Mouse (Mus musculus) kidney, adult 18-20 months (tissue): ENCODE results near the gene a.
"Not testable (repeated sequence)": the region's sequence is repeated elsewhere in the genome, so short reads cannot be mapped to it uniquely, and the experiment has no call there.

Experiments
- DNase-seq: peaks from one replicate; pipeline ENCODE4 v3.0.0; 2021

Gene a

GRCm38 (mm10) chr2:154928298-154928697, 137.1 kb downstream of the a start:
- DNase-seq, result no peak

DNA sequence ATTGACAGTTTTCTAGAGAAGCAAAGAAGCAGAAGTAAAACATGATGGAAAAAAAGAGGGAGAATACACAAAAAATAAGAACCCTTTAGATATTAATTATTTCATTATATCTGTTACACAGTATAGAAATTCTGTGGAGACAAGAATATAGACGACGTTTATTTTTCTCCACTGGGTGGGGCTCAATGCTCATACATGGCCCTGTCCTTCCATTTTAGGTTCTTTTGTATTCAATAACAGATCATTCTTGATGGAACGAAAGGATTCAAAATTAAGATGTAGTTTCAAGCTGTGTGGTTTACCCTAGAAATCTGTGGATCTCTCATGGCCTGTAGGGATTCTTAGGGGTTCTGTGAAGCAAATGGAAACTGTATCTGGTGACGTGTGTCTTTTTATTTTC, 142.7 kb downstream of the a start:
- DNase-seq, result no peak

DNA sequence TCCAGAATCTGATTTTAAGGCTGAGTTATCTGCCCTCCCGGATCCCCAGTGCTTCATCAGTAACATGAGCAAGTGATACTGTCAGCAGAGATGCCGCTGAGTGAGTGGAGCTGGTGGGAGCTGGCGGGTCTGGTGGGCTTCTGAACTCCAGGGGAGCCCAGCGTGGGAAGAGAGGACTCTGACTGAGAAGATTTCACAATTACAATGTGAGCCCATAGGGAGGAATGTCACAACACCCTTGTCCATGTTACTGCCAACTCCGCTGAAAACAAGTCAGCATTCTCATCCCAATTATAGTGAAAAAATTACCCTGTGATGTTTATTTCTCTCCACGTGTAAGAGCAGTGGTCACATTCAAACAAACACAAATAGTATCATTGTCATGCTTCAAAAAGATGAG, 144.9 kb downstream of the a start:
- DNase-seq, result no peak

DNA sequence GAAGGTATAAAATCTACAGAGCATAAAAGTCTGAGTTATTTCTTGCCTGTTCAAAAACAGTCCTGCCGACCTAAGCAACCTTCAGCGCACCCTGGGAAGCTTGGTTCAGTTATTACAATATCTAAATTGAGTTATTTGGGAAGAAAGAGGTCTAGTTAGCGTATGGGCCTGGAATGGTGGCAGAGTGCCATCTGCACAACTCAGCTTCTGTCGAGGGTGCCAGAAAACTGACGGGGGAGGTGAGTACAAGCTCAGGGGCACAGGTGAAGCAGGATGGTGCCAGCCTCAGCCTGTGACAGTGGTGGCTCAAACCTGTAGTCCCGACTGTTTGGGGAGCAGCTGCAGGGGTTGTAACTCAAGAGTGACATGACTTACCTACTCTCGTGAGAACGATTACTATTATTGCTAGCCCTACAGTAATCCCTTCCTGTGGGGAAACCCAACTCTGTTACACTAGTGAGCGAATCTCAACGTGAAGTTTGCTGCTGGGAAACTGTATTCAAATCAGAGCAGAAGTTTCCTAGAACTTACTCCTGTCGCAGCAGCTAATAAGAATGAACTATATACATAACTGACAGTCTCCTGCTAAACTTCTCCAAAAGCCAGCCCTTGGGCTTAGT, 145.4 kb downstream of the a start:
- no peak for DNase-seq

DNA sequence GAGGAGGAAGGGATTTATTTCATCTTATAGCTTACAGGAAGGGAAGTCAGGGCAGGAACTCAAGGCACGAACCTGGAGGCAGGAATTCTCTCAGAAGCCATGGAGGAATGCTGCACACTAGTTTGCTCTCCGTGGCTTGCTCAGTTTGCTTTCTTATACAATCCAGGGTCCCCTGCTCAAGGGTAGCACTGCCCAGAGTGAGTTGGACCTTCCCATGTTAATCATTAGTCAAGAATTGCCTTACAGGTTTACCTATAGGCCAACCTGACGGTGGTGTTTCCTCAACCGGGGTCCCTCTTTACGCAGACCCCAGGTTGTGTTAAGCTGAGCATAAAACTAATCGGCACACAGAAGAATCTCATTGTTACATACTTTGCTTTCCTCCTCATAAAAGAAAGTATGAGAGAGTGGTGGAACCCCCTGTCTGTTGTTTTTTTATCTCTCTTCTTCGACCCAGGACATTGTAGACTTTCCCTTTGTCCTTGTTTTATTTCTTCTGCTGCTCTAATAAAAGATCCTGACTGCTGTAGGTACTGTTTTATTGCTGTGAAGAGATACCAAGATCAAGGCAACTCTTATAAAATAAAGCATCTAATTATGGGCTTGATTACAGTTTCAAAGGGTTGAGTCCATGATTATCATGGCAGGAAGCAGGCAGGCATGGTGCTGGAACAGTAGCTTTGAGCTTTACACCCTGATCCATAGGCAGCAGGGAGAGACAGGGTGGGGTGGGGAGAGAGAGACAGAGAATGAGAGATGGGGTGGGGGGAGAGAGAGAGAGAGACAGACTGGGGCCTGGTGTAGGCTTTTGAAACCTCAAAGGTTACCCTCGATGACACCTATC, 146.6 kb downstream of the a start:
- no peak for DNase-seq

- DNase-seq, result no peak
Measured at GRCm38 (mm10) chr2:154941952-154942351, 150.8 kb downstream of the a start.

GRCm38 (mm10) chr2:154942546-154942945, 151.3 kb downstream of the a start:
- DNase-seq, result no peak

- peak; percentile 86 for DNase-seq
Measured at GRCm38 (mm10) chr2:154943101-154943500, 151.9 kb downstream of the a start.

DNA sequence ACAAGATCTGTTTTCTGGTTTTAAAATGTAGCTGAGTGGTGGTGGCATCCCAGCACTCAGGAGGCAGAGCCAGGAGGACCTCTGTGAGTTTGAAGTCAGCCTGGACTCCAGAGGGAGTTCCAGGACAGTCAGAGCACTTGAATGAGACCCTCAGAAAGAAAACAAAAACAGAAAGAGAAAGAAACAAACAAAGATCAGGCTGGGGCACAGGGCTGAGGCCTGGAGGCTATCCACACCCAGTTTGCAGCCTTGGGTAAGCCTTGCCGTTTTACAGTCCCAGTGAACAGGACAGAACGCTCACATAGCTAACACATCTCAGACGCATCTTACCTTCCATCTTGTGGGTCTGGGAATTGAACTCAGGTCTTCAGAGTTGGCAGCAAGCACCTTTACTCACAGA, 155.7 kb downstream of the a start:
- DNase-seq, result no peak

- peak; percentile 4 for DNase-seq
Measured at GRCm38 (mm10) chr2:154949352-154949751, 158.2 kb downstream of the a start.

GRCm38 (mm10) chr2:154949877-154950276, 158.7 kb downstream of the a start:
- no peak for DNase-seq

DNA sequence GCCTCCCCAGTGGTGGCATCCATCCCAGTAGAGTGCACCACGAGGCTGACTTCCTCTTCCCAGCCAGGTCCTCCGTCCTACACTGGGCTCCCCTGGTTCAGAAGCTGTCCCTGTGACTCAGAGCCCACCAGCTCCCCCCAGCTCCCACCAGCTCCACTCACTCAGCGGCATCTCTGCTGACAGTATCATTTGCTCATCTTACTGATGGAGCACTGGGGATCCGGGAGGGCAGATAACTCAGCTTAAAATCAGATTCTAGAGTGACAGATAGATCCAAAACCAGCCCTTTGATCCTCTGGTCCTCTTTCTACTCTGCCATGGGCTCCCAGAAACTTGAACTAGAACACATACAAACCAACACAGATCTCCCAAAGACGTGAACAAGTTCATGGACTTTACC, 159.4 kb downstream of the a start:
- no peak for DNase-seq

DNA sequence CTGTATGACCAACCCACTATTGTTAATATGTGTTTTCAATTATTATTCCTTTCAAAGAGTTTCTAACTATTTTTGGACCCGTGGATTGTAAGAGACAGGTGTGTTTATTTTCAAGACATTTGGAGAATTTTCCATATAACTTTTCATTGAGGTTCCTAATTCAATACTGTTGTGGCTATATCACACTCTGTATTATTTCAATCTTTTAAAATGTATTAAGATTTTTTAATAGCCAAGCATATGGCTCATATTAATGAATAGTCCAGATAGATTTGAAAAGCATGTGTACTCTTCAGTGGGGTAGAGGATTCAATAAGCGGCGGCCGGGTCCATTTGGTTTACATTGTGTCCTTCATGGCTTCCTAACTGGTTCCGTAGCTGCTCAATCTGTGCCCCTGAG, 168.3 kb downstream of the a start:
- DNase-seq, result no peak

- DNase-seq, result no peak
Measured at GRCm38 (mm10) chr2:154959909-154960308, 168.7 kb downstream of the a start.

DNA sequence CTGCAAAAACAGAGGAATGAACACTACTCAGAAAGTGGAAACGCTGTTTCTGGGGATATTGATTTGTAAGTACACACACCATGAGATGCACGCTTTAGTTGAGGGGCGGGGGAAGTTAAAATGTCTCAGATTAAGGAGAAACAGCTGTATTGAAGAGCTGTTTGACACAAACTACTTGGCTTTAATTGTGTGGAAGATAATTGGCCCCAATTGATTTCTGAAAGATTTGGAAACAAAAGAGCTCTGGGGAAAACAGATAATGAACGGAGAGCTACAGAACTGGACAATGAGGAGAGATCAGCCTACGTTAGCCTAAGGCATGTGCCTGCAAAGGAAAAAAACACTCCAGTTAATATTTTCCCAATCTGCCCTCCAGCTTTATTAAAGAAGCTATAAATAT, 172.0 kb downstream of the a start:
- no peak for DNase-seq

- not testable (repeated sequence) for DNase-seq
Measured at GRCm38 (mm10) chr2:154969740-154970397, 178.7 kb downstream of the a start.

- no peak for DNase-seq
Measured at GRCm38 (mm10) chr2:154971919-154972692, 180.9 kb downstream of the a start.

- DNase-seq, result no peak
Measured at GRCm38 (mm10) chr2:154972981-154973380, 181.8 kb downstream of the a start.

GRCm38 (mm10) chr2:154986609-154987008, 195.4 kb downstream of the a start:
- no peak for DNase-seq

GRCm38 (mm10) chr2:154991411-154991810, 200.2 kb downstream of the a start:
- DNase-seq, result no peak

DNA sequence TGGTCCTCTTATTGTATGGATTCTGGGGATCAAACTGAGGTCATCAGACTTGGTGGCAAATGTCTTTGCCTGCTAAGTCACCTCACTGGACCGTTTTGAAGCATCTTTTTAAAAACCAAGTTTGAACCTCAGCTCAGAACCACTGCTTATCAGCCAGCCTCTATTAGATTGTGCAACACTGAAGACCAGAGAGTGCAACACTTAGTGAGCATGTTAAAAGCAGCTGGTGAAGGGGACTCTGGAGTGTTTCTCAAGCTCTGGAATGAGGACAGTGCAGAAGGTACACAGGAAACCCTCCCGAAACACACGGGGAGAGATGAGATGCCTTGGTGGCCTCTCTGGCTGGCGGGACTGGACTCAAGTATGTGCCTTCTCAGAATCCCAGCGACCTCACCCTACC, 200.9 kb downstream of the a start:
- DNase-seq, result no peak

DNA sequence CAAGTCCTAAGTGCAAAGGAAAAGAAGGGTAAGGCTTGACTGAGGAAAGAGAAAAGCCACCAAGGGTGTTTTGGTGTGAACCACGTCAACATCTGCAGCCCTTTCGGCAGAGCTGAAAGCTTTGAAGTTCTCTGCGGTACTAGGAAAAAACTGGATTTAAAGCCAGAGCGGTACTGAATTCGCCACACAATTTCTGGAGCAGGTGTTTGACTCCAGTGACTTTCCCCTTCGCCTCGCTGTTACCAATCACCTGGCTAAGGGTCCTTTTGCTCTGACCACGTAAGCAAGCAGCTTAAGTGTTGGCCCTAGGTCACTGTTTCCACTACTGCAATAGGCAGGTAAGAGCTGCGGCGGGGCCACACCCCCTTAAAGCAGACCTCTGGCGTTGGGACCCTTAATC, 214.3 kb downstream of the a start:
- no peak for DNase-seq

GRCm38 (mm10) chr2:155011086-155011656, 220.0 kb downstream of the a start:
- DNase-seq, result no peak
